Mouse (Mus musculus): ENCODE measurements around the gene Ears2.

Ears2 gene

DNA sequence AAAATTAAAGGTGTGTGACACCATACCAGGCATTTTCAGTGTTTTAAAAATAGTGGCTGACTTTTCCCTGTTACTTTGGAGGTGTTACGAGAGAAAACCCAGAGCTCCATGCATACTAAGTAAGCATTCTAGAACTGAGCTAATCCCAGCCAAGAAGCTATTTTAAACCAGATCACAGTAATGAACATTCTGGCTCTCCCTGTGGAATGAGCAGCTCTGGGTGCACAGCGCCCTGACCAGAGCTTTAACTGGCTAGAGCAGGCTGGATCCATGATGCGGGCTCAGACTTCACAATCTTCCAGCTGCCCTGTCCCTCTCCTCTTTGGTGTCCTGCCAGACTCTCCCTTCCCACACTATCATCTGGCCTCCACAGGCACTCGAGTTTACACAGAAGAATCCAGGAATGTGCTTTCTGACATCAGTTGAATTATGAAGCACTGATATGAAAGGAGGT lies 21.9 kb downstream of the Ears2 start:
- no peak for DNase-seq (ENCODE audit: extremely low spot score, low spot score)

DNA sequence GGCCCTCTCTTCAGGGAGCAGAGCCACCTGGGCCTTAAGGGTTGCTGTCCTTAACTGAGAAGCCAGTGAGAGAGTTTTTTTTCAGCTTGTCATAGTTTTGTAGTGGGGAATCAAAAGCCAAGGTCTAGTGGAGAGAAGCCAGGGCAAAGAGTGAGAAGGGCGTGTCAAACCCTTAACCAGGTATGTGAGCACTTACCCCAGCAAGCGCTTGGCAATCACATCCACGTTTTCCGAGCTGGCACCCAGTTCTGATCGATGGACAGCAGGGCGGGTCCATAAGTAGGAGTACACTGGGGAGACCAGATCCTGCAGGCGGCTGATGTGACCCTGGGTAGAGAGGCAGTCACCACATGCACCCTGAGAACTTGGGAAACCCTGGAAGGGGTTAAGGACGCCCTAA lies 23.0 kb downstream of the Ears2 start:
- no peak for DNase-seq (ENCODE audit: extremely low spot score, low spot score)

DNA sequence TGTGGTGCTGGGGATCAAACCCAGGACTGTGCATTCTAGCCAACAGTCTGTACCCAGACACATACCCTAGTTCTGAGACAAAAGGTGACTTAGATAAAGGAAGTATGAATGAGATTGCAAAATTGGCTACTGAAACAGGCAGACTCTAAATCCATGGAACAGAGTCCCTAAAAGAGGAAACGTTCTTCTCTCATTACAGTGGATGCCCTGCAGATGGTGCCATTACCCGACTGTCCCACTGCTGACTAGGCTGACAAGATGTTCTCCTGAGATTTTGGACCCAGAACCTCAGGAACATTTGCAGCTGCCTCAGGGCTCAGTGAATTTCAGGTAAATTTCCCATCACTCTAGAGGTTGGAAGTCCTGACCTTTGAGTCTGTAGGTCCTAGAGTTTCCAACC lies 32.7 kb downstream of the Ears2 start:
- DNase-seq (ENCODE audit: extremely low spot score, low spot score), result no peak

DNA sequence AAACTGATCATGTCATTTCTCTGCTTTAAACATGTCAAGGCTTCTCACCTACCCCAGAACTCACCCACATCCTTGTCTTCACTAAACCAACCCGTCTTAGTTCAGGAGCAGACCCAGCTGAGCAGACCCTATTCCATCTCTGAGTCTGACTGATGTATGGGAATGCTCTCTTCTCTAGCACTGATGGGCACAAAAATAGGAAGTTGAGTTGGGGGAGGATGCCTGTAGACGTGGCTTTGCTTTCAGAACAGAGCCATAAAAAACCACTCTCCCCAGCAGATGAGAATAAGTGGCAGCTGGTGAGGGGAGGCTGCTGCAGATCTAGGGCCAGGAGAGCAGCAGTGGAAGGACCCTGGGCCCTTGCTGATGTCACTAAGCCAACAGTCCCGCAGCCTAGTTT lies 33.7 kb downstream of the Ears2 start:
- no peak for DNase-seq (ENCODE audit: extremely low spot score, low spot score)

DNA sequence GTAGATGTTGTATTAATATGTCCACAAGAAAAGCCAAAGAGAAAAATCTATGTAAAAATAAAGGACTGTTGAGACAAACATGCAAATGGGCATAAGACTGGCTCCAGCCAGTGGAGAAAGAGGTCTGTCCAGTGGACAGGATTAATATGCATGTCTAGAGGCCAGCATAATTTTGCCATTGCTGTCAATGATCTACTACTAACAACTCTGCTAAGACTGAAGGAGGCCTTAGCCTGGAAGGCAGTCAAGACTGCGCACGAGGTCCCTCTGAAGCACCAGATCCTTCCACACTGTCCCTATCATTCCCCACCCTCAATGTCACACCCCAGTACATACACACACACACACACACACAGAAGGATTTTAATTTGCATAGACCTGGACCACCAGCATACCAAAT lies 44.9 kb downstream of the Ears2 start:
- DNase-seq (ENCODE audit: extremely low spot score, low spot score), result no peak

DNA sequence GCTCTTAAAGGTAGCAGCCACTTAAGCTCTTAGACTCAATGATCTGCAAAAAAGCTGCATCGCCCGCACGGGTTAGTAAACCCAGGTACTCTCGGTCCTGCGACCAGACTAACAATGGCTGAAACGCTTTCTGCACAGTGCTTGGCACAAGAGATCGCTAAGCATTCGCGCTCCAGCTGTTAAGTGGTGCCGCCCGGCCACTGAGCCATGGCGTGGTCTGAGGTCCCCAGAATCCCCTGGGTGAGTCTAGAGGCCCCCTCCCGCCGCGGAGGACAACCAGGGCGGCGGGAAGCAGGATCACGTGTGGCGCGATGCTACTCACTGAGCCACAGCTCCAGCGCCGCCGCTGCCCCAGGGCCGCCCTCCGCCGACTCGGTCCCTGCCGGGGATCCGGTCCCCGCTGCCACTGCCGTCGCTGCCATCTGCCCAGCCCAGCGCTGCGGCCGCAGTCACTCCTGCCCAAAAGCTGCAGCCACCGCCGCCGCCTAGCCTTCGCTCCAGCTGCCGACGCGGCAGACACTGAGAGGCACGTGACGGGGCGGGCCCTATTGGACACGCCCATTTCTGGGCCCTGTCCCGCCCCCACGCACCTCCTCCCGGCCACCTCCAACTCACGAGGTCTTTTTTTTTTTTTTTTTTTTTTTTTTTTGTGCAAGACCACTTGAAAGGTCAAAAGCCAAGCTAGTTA lies 46.3 kb downstream of the Ears2 start, which contains the start of gene Gga2:
TSS of gene Gga2 (minus strand) at position 556 of the 688 bp plus-strand sequence.
- DNase-seq (ENCODE audit: extremely low spot score, low spot score), result peak; percentile 87

DNA sequence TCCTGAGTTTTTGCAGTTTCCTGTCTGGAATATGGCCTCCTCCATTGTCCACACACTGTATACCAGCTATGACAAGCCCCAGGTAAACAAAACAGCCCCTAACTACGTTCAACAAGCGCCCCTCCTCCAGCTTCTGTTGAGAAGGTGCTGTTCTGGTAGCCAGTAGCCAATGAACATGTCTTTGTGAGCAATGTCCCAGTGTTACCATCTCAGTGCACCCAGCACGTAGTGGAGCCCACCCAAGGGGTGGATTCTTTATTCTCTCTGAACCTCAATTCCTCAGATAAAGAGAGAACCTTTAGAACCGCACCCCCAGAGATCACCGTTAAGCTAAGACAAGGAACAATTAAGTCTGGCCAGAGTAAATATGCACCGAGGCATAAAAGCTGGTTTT lies 46.8 kb downstream of the Ears2 start:
- no peak for DNase-seq (ENCODE audit: extremely low spot score, low spot score)

DNA sequence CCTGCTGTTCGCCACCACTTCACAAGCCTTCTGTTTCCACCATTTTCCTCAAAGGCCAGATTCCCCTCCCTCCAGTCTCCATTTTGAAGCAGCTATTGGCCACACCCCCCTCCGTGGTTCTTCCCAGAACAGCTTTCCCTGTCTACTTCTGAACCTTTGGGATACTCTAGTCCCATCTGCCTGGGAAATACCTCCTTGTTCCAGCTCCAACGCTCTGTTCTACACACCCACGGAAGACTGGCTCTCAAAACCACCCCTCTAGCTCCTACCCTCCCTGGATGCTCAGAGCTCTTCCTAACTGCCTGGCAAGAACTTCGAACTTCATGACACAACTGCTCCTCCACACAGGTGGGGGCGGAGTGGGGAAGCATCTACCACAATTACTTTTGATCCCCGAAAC lies 48.1 kb downstream of the Ears2 start:
- DNase-seq (ENCODE audit: extremely low spot score, low spot score), result no peak

DNA sequence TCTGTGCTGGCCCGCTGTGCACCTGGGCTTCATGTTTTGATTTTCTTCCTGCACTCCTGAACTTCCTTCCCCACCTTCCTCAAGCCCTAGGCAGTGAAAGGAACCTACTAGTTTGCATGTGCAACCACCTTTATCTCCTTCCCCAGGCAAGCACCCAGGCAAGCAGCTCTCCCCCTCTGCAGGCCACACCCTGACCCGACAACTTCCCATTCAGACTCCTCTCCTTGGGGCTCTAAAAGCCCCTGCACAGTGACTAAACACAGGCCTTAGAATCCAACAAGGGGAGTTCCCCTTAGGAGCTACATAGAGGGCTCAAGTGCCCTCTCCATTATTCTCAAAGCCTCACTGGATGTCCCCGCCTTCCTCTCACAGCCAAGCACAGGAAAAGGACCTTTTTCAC lies 48.8 kb downstream of the Ears2 start:
- no peak for DNase-seq (ENCODE audit: extremely low spot score, low spot score)

DNA sequence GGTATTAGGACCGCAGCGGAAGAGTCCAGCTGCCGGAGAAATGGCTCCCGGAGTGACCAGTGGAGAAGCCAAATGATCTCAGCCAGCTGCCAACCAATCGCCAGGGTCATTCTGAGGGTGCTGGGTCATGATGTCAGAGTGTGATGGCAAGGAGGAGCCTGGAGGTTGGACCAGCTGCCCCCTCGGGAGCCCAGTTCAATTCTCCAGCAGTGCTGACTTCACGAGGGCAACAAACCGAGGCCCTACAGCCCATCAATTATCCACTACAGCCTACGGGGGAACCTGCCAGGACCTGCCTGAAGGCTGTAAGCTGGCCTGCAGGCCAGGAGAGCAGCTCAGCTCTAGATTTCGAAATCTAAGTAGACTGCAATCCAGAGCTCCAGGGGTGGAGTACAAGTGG lies 51.3 kb downstream of the Ears2 start:
- DNase-seq (ENCODE audit: extremely low spot score, low spot score), result peak; percentile 58

DNA sequence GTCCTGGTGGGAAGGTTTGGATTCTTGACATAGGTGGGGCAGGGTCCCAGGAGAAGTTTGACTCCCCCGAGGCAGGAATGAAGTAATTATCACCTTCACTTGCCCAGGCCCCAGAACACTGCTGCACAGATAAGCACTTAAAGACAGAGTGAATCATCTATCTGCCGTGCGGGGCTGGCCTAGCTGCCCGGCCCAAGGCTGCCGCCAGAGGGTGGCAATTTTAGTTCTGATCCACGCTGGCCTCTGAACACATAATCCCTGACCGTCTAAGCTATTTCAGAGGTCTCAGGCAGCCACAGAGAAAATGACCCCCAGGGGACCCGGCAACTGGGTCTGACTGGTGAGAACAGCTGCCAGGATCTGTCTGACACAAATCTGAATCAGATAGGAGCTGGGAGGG lies 52.0 kb downstream of the Ears2 start:
- DNase-seq (ENCODE audit: extremely low spot score, low spot score), result peak; percentile 59

DNA sequence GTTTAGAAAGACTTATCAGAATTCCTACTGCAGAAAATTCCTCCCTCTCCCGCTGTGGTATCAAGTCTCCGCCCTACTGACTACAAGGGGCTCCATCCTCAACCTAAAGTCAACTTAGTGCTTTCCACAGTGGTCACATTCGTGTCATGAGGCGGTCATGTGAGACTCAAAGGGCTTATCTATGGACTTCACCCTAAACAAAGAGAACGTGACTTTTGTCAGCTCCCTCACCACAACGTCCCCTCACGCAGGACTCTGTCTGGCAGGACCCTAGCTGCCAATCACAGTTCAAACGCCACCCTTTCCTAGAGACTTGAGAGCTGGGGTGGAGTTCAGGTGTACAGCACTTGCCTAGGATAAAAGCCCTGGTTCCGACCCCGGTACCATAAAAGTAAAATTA lies 54.1 kb downstream of the Ears2 start:
- DNase-seq (ENCODE audit: extremely low spot score, low spot score), result no peak

DNA sequence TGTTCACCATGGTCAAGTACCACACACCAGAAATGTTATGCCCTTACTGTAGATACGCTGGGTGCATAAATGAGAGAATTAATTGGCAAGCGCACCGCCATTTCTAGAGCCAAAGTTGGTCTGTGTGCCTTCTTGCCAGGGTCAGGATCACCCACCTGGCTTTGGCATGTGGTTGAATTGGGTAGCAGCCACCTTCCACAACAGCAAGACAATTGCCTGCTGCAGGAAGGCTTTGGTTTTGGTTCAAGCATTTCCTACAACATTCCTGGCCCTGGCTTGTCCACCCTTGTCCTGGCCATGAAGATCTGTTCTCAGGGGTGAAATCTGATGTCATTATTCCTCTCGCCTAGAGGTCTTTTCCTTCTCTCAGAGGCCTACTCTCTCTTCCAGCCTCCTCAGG lies 54.7 kb downstream of the Ears2 start:
- DNase-seq (ENCODE audit: extremely low spot score, low spot score), result no peak

DNA sequence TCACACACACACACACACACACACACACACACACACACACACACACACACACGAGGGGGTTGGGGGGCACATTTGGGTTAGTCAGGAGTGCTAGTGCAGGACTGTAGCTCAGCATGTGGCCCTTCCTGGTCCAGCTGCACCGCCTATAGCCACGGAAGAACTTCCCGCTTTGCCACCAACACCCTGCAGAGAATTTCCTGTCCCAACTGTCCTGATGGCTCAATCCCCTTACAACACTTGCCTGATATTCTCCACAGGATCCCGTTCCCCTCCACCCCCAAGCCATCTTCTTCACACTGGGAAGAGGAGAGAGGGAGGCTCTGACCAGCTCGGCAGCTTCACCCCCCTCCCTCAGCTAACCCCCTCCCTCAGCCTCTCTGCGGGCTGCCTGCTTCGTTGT lies 66.7 kb downstream of the Ears2 start:
- no peak for DNase-seq (ENCODE audit: extremely low spot score, low spot score)

DNA sequence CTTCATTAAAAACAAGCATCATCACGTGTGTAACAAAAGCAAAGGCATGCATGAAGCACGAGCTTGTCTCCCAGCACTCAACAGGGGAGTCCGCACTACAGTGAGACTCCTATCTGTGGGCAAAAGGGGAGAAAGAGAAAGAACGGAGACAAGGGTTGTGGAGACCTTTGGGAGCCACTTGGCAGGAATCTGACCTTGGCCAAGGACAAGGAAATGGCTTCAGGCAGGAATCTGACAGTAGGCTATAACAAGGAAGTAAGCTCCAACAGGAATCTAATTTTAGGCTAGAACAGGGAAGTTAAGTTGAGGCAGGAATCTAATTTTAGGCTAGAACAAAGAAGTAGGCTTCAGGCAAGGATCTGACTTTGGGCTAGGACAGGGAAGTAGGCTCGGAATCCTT lies 71.1 kb downstream of the Ears2 start:
- no peak for DNase-seq (ENCODE audit: extremely low spot score, low spot score)

Data from neural tube, embryonic 10.5 days (tissue).